Mouse (Mus musculus) thymus, postnatal 36 days (tissue): ENCODE results near the gene 1700123O20Rik.

ENCODE experiments used
- DNase-seq, 2 experiments: peaks; one replicate each; pipeline ENCODE4 v3.0.0; 2022; ENCODE audit warnings: mixed read lengths in 2 of 2

1700123O20Rik gene

GRCm38 (mm10) chr14:54678657-54679304 is 7.2 kb upstream of the 1700123O20Rik start:
- DNase-seq, result no peak

DNA sequence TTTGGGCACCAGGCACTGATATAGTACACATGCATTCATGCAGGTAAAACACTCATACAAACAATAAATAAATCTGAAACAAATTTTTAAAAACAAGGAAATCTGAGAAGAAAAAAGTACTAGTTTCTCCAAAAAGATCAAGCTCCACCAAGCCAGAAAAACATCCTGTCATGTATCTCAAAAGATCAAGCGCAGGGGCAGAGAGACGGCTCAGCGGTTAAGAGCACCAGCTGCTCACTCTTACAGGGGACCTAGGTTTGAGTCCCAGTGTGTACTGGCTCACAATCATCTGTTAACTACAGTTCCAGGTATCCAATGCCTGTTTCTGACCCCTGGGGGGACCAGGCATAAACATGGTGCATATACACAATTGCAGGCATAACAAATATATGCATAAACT is 3.6 kb upstream of the 1700123O20Rik start:
- no peak for DNase-seq

GRCm38 (mm10) chr14:54685471-54685870 is 545 bp upstream of the 1700123O20Rik start:
- DNase-seq, result no peak

DNA sequence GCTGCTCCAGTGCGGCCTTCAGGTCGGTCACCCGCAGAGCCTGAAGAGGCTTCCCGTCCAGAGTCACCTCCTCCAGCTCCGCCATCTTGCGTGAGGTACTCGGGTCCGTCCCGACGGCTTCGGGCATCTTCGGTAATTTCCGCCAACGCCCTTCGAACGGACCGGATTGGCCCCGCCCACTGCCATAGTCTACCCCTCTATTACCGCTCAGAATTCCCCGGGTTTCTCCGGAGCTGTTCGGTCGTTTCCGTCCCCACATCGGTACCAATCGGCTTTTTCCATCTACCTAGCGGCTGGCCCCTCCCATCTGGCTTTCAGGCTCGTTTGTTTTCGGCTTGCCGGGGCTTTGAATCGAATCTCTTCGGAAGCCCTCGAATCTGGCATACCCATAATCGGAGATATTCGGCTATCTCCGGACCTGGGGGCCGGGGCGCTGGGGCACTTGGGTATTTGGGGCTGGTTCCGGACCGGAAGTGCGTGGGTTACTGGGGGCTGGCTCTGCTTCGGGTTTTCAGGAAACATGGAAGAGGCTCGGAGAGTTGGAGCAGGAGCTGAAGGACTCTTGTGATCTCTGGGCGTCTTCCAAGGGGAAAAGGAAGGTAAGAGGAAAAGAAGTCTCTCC is 617 bp downstream of the 1700123O20Rik start, which contains the start of gene Acin1:
Acin1 (minus strand) TSS at position 410 of the 622 bp plus-strand sequence.
- DNase-seq, result peak; percentile 100

- no peak for DNase-seq
Measured at GRCm38 (mm10) chr14:54687251-54687650, 1.2 kb downstream of the 1700123O20Rik start.

DNA sequence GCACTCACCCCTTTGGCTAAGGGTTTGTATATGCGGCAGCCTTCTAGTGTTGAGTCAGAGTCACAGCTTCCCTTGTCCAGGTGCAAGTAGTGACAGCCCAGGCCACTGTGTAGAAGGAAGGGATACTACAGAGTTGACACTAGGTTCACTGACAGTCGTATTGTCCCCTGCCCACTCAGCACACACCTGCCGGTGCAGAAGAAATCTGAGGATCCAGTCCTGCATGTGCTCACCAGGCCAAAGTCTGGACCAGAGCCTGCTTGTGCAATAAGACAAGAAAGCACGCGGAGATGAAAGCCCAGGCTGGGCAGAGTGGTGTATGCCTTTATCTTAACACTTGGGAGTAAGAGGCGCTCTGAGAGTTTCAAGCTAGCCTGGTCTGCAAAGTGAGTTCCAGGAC is 9.0 kb downstream of the 1700123O20Rik start:
- no peak for DNase-seq

- DNase-seq, result no peak
Measured at GRCm38 (mm10) chr14:54696752-54697151, 10.7 kb downstream of the 1700123O20Rik start.

DNA sequence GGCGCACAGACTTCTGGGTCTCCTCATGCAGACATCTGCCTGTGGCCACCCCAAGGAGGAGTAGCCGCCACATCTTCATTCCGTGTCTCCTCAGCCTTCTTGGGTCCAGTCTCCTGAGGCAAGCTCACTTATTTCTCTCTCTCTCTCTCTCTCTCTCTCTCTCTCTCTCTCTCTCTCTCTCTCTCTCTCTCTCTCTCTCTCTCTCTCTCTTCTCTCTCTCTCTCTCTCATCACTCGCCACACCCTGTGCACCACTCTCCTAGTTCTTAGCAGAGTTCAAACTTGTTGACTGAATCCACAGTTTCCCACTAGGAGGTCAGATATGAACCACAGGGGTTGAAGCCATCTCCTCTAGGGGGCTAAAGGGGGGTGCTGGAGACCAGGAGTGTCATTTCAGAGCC is 12.7 kb downstream of the 1700123O20Rik start, which contains the start of gene Gm29776:
Gm29776 (minus strand) TSS at position 101 of the 400 bp plus-strand sequence.
- DNase-seq, result no peak

GRCm38 (mm10) chr14:54699586-54699985 is 13.6 kb downstream of the 1700123O20Rik start:
- no peak for DNase-seq

- peak; percentile 83 to 85 for DNase-seq
Measured at GRCm38 (mm10) chr14:54701298-54701697, 15.3 kb downstream of the 1700123O20Rik start.

- DNase-seq, result no peak
Measured at GRCm38 (mm10) chr14:54703207-54703606, 17.2 kb downstream of the 1700123O20Rik start.

DNA sequence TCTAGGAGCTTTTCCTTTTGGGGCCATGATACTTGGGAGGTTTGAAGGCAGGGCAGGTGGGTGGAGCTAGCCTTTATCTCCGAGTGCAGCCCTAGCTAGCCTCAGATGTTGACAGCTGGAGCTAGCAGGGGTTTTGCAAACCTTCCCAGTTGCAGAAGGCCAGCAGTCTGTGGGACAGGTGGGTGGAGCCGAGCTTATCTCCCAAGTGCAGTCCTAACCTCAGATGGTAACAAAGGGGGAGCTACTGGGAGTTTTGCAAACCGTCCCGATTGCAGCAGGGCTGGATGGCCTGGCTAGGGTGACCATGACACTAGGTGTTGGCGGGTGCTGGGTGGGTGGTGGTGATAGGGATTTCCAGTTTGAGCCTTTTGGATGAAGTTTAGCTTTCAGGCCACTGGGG is 19.8 kb downstream of the 1700123O20Rik start:
- no peak for DNase-seq

DNA sequence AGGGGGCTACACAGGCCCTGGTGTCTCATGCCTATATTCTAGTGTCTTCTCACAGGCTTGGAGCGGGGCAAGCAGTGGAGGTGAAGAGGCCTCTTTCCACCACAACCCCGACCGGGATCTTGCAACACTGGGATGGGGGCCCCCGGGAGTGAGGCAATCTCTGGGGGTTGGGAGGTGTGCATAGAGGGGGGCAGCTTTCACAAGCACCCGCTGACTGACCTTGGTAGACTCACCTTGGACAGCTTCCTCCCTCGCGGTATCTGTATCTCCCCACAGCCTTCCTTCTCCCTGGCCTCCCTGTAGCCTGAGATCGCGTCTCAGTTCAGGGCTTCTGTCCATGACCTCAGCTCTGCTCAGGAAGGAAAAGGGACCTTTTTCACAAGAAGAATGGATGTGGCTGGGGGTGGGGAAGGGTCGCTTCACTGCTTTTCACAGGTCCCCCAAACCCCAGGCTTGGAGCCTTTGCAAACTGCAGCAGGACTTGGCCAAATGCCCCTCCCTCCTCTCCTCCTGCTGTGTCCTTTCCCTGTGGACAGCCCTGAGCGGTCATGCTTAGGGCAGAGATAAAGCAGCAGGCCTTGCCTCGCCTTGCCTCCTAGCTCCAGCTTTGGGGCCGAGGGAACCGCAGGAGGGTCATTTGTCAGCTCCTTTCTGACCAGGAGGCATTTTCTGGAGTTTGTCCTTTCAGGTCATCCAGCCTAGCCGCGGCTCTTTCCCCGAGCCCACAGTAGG is 20.7 kb downstream of the 1700123O20Rik start:
- DNase-seq, result no peak

DNA sequence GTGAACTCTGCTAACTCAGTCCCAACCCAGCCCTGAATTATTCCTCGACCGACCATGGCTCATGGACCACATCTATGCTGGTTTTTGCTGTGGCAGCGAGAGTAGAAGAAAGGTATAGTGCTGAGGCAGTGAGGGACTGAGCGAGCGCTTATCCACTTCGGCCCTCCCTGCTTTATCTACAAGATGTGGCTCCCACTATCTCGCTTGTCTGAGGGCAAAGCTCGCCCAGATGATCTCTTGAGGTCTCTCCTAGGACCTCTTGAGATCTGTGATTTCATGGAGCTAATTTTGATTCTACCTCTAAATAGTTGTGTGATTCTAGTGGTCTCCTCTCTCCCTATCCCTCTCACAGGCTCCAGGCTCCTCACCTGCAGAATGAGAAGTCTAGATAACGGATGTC is 23.0 kb downstream of the 1700123O20Rik start:
- no peak for DNase-seq

- no peak for DNase-seq
Measured at GRCm38 (mm10) chr14:54712074-54712473, 26.1 kb downstream of the 1700123O20Rik start, which contains the start of gene Cebpe. Gene Cebpe, minus strand, starts transcription at chr14:54712174.

GRCm38 (mm10) chr14:54712861-54713260 is 26.8 kb downstream of the 1700123O20Rik start:
- DNase-seq, result no peak

GRCm38 (mm10) chr14:54714121-54714520 is 28.1 kb downstream of the 1700123O20Rik start:
- DNase-seq, result peak; percentile 57 to 58

DNA sequence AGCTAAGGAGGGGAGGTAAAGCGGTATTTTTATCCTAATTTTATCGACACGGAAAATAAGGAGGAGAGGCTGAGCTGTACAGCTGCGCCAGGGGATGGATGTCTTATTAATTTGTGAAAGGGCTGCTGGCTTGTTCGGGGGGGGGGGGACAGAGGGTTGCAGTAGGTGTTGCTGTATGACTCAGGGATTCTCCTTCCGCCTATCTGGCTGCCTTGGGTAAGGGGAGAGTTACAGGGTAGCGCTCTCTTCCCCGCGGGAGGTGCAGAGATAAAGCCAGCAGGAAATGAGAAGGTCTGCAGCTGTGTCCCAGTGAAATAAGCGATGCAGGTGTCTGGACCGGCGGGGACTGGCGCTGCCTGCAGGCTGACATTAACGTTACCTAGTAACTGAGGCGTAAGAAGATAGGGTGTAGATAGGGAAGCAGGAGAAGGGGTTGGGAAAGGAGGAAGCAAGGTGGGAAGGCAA is 28.6 kb downstream of the 1700123O20Rik start:
- peak; percentile 62 to 76 for DNase-seq

DNA sequence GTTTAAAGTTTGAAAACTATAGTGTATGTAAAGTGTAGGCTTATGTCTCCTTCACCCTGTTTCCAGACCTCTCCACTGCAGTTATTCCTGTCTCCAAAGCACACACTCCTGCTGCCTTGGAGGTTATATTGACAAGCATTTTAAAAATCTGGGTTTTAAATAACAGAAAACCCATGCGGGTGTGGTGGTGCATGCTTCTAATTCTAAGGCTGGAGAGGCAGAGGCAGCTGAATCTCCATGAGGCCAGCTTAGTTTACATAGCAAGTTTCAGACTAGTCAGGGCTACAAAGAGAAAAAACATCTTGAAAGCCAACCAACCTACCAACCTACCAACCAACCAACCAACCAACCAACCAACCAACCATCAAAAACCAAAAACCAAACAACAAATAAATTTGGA is 29.4 kb downstream of the 1700123O20Rik start:
- DNase-seq, result no peak

DNA sequence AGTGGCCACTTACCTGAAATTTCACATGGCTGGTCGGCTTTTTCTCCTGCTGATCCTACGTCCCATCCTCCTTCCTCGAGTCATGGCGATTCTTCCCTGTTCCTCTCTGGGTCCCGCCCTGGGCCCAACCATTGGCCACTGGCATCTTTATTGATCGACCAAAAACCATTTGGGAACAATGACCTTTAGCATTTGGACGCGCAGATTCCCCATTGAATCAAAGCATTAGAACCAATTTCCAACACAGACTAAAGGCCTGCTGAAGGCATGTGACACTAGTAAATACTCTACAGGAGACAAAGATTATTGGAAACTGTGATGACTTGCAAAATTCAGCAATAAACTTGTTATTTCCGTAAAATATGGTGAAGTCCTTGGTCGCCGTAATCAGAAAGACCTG is 34.0 kb downstream of the 1700123O20Rik start:
- DNase-seq, result no peak

- no peak for DNase-seq
Measured at GRCm38 (mm10) chr14:54720654-54721350, 34.8 kb downstream of the 1700123O20Rik start.

- DNase-seq, result no peak
Measured at GRCm38 (mm10) chr14:54721711-54722110, 35.7 kb downstream of the 1700123O20Rik start.

DNA sequence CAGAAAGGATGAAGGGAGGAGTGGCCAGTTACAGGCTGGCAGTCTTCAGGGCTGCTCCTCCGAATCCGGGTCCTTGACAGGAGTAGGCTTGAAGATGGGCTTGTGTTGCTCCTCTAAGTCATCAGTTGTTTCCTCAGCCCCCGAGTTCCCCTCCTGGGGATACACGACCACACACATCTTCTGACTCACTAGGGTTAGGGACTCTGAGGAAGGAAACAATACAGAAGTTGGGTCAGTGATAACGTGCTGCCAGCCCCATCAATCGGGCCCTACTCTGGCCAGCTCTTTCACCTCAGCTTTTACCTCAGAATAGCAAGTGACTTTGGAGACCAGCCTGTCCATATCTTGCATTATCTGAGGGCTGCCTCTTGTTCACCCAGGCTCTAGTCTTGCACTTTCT is 38.0 kb downstream of the 1700123O20Rik start:
- no peak for DNase-seq
